Mouse (Mus musculus) heart, adult 2 months (tissue): ENCODE measurements around the gene Ranbp9. TPM values are rescaled to one million over a fixed set of nuclear protein-coding genes. Genes with fewer than 3 reads are reported as not detected.

Experiments used
- DNase-seq, 2 experiments: peaks; one replicate each; pipeline ENCODE4 v3.0.0; 2021
- H3K27ac ChIP-seq: fragments of 200-600 bp; 2 replicates; pipeline ENCODE4 v1.8.1; 2022
- H3K27me3 ChIP-seq: fragments of 200-500 bp; 2 replicates; pipeline ENCODE4 v1.6.1; 2012; ENCODE audit warnings: mild to moderate bottlenecking, low read length, inconsistent platforms, mixed read lengths; ENCODE audit not compliant: control insufficient read depth, insufficient read depth
- H3K36me3 ChIP-seq: fragments of 200-500 bp; 2 replicates; pipeline ENCODE4 v1.6.1; 2012; ENCODE audit warnings: low read length, inconsistent platforms; ENCODE audit not compliant: control insufficient read depth, insufficient read depth
- H3K4me1 ChIP-seq: fragments of 200-500 bp; 2 replicates; pipeline ENCODE4 v1.6.1; 2011; ENCODE audit warnings: low read length; ENCODE audit not compliant: control insufficient read depth, insufficient read depth
- H3K4me3 ChIP-seq: fragments of 200-600 bp; 2 replicates; pipeline ENCODE4 v1.8.1; 2022
- H3K79me2 ChIP-seq: fragments of 200-500 bp; replicated peaks from 2 replicates; pipeline ENCODE4 v1.6.1; 2012; ENCODE audit warnings: mild to moderate bottlenecking, inconsistent platforms, low read length, moderate library complexity, mixed read lengths; ENCODE audit not compliant: control insufficient read depth, insufficient read depth
- H3K9ac ChIP-seq: fragments of 200-500 bp; 2 replicates; pipeline ENCODE4 v1.6.1; 2012; ENCODE audit warnings: low read depth, mild to moderate bottlenecking, control low read depth, inconsistent platforms, low read length, mixed read lengths
- CTCF ChIP-seq: fragments of 200-600 bp; IDR thresholded peaks from 2 replicates; pipeline ENCODE4 v1.8.1; 2022; ENCODE audit warnings: antibody characterized with exemption, mild to moderate bottlenecking, moderate library complexity
- EP300 ChIP-seq: fragments of 200-500 bp; IDR thresholded peaks from 2 replicates; pipeline ENCODE4 v1.6.1; 2011; ENCODE audit warnings: low read depth, low read length, control low read depth; ENCODE audit not compliant: insufficient read depth
- POLR2A ChIP-seq: fragments of 200-500 bp; IDR thresholded peaks from 2 replicates; pipeline ENCODE4 v1.6.1; 2011; ENCODE audit warnings: mild to moderate bottlenecking, low read depth, low read length, control low read depth; ENCODE audit not compliant: insufficient read depth
- WGBS: fragments of 180-500 bp; shearing (Covaris S2); methylation state at CpG from one replicate; pipeline ENCODE4 v1.1.7; 2018; 5-methylcytosine and 5-hydroxymethylcytosine counted together
- intact Hi-C: fragments of 180-260 bp; cut with DNase I; formaldehyde crosslinking; loops from one replicate; pipeline ENCODE4 v1.15.1; 2025
- polyA plus RNA-seq: library from polyadenylated mRNA; depleted of rRNA; stranded (reverse); fragments of >200 nt; gene quantifications from 2 replicates; pipeline ENCODE4 v1.2.3, GENCODE M21; 2012
- total RNA-seq, 2 experiments: library from RNA; stranded (reverse); gene quantifications; 2 replicates each; pipeline ENCODE4 v1.2.3; 2021

The Ranbp9 gene
- total and polyA plus RNA-seq, 3 experiments: 16.1 to 44.2 (median 42.2) TPM

DNA sequence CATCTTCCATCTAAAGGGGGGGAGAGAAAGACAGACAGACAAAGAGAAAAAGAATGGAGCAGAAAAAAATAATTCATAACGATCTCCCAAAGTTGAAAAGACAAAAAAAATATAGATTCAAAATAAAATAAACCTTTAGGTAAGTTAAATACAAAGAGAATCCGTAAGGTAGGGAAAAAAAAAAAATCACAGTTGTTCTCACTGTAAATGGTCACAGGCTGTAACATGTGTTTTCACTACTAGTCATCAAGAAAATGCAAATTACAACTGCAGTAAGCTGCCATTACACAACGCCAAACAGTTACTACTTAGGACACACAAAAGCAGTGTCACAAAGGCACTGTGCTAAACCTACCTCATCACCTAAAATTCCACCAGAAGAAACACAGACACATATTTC, 36.4 kb downstream of the Ranbp9 start:
- TF ChIP-seq CTCF (no peak), POLR2A (no peak), EP300 (no peak)
- Histone ChIP-seq H3K79me2 (peaks cover 10% of the 10 kb centered on the region), H3K9ac (no peak overlapping the region), H3K27ac (no peak overlapping the region), H3K27me3 (no peaks in the 10 kb centered on the region), H3K36me3 (peaks cover 21% of the 10 kb centered on the region), H3K4me1 (peaks cover 16% of the 10 kb centered on the region), H3K4me3 (no peak overlapping the region)
- intact Hi-C loops: no loop called here
- WGBS: 93% methylated on average over 3 of the region's 3 CpGs
- no peak for DNase-seq

DNA sequence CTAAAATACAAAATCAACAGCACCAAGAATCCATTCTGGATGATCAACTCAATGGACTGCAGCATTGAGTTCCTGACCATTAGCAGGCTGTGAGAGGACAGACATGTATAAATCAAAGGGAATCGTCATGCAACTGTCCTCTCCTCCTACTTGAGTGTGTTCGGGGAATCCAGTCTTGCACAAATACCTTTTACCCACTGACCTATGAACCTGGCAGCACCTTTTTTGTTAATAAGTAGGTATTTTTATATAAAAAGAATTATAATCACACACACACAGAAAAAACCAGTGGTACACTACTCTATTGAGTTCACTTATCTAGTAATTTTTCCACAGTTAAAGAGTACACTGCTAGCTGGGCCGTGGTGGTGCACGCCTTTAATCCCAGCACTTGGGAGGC, 37.4 kb downstream of the Ranbp9 start:
- TF ChIP-seq POLR2A (no peak), CTCF (no peak), EP300 (no peak)
- Histone ChIP-seq H3K9ac (no peak overlapping the region), H3K4me1 (peaks cover 16% of the 10 kb centered on the region), H3K36me3 (peaks cover 21% of the 10 kb centered on the region), H3K79me2 (peaks cover 11% of the 10 kb centered on the region), H3K27ac (no peak overlapping the region), H3K27me3 (no peaks in the 10 kb centered on the region), H3K4me3 (no peak overlapping the region)
- 94% methylated on average over 4 of the region's 4 CpGs for WGBS
- no peak for DNase-seq
- intact Hi-C loops: no loop called here

DNA sequence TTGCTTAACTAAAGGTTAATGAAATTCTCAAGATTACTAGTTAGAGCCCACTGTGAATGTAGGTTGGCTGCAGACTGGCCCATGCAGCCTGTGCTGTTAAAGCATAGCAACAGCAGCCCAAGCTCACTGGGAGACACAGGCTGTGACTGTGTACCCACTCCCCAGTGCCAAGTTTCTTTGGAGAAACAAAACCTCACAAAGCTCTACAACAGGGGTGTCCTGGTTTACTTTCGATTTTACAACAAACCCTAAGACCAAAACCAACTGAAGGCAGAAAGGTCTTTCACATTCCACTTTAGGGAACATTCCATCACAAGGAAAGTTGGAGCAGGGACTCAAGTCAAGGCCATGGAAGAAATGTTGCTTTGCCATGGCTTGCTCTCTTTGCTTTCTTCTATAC, 38.5 kb downstream of the Ranbp9 start:
- intact Hi-C loops: no loop called here
- peaks cover 11% of the 10 kb centered on the region for H3K79me2 ChIP-seq
- H3K9ac ChIP-seq: no peak overlapping the region
- WGBS: 81% methylated on average over 1 of the region's 1 CpGs
- no peak overlapping the region for H3K4me3 ChIP-seq
- TF ChIP-seq CTCF (no peak), EP300 (no peak), POLR2A (no peak)
- DNase-seq: no peak
- no peak overlapping the region for H3K27ac ChIP-seq
- H3K4me1 ChIP-seq: peaks cover 16% of the 10 kb centered on the region
- no peaks in the 10 kb centered on the region for H3K27me3 ChIP-seq
- peaks cover 19% of the 10 kb centered on the region for H3K36me3 ChIP-seq

DNA sequence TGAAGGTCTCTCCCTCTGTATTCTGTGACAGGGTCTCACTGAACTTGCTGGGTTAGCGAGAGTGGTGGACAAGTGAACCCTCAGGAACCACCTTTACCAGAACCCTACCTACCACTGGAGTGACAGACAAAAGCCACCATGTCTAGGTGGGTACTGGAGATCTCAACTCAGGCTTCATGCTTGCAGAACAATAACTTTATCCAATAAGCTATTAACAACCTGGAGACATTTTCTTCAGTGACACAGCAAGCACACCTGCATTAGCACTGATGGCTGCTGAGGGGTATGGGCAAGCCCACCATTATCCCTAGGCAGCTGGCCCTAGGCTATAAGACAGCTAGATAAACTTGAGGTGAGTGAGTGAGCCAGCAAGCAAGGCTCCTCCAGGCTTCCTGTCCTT, 40.7 kb downstream of the Ranbp9 start:
- intact Hi-C loops: no loop called here
- Histone ChIP-seq H3K27ac (no peak overlapping the region), H3K27me3 (no peaks in the 10 kb centered on the region), H3K4me1 (peaks cover 8% of the 10 kb centered on the region), H3K36me3 (peaks cover 8% of the 10 kb centered on the region), H3K79me2 (peaks cover 7% of the 10 kb centered on the region), H3K9ac (no peak overlapping the region), H3K4me3 (no peak overlapping the region)
- TF ChIP-seq EP300 (no peak), POLR2A (no peak), CTCF (no peak)
- WGBS: 96% methylated on average over 1 of the region's 1 CpGs
- no peak for DNase-seq

DNA sequence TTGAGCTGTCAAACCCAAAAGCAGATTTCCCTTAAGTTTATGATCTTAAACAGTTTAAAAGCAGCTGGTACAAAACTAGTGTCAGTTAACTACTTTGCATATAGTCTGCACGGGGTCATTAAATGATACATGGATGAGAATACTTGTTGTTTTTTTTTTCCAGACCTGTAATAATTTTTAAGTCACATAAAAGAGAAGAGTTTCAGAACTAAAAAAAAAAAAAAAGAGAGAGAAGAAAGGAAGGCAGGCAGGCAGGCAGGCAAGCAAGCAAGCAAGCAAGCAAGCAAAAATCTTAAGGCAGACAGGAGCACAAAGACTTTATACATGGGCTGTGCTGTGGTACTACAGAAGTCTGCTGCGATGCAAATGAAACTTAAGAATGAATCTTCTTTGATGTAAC, 47.7 kb downstream of the Ranbp9 start:
- TF ChIP-seq CTCF: no peak
- no peak for TF ChIP-seq EP300
- no peak for TF ChIP-seq POLR2A
- intact Hi-C loops: no loop called here
- H3K36me3 ChIP-seq: no peaks in the 10 kb centered on the region; the same call in 1 of the 2 replicates
- H3K4me3 ChIP-seq: no peak overlapping the region
- no peaks in the 10 kb centered on the region for H3K27me3 ChIP-seq
- no peak for DNase-seq
- peaks cover 3% of the 10 kb centered on the region for H3K4me1 ChIP-seq
- no peak overlapping the region for H3K9ac ChIP-seq
- 90% methylated on average over 2 of the region's 2 CpGs for WGBS
- H3K79me2 ChIP-seq: no peaks in the 10 kb centered on the region
- no peak overlapping the region for H3K27ac ChIP-seq

DNA sequence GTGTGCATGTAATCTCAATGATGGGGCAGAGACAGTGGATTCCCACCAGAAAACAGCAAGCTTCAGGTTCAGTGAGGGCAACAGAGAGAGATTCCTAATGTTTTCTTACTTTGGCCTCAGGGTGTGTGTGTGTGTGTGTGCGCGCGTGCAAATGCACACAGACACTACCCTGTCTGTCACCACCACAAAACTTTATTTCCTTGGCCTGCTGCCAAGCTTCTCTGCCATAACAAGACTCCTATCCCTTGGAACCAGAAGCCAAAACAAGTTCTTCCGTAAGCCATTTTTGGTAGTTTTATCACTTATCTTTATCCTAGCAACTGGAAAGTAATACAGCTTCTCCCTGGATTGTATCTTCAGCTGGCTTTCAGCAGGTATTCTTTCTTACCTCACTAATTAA, 52.6 kb downstream of the Ranbp9 start:
- 77% methylated on average over 4 of the region's 4 CpGs for WGBS
- Histone ChIP-seq H3K79me2 (no peaks in the 10 kb centered on the region), H3K27me3 (no peaks in the 10 kb centered on the region), H3K9ac (no peak overlapping the region), H3K4me1 (no peaks in the 10 kb centered on the region; the same call in 1 of the 2 replicates), H3K27ac (no peak overlapping the region), H3K36me3 (no peaks in the 10 kb centered on the region), H3K4me3 (no peak overlapping the region)
- no peak for DNase-seq
- intact Hi-C loops: no loop called here
- TF ChIP-seq POLR2A (no peak), EP300 (no peak), CTCF (no peak)
